Mouse (Mus musculus) heart, embryonic 14.5 days (tissue): ENCODE data around the gene Tspan5. TPM values are rescaled to one million over a fixed set of nuclear protein-coding genes. Genes with fewer than 3 reads are reported as not detected.

Experiments used
- ATAC-seq: fragments of 200-750 bp; cut with Nextera tagmentation; 2 replicates; pipeline ENCODE4 v1.8.0; 2017; ENCODE audit warnings: low read depth, moderate TSS enrichment; ENCODE audit not compliant: insufficient number of reproducible peaks, insufficient read depth, low FRiP score
- H3K27ac ChIP-seq, 2 experiments: fragments of 200-500 bp in 1 of 2; fragments of 300-500 bp in 1 of 2; sonication (generic) in 1 of 2; replicated peaks in 1 of 2; 2 replicates each; pipeline ENCODE4 v1.5.1; 2012 to 2014; ENCODE audit warnings: low read depth in 2 of 2, low read length in 2 of 2, control low read depth in 1 of 2, mild to moderate bottlenecking in 1 of 2, mixed read lengths in 1 of 2; ENCODE audit not compliant: control insufficient read depth in 1 of 2, insufficient read depth in 1 of 2
- H3K27me3 ChIP-seq: fragments of 300-500 bp; sonication (generic); 2 replicates; pipeline ENCODE4 v1.6.1; 2014; ENCODE audit warnings: mild to moderate bottlenecking, low read length, control low read depth; ENCODE audit not compliant: control insufficient read depth, insufficient read depth
- H3K36me3 ChIP-seq: fragments of 300-500 bp; sonication (generic); 2 replicates; pipeline ENCODE4 v1.6.1; 2014; ENCODE audit warnings: mild to moderate bottlenecking, control low read depth, low read length, mixed read lengths; ENCODE audit not compliant: control insufficient read depth, insufficient read depth
- H3K4me1 ChIP-seq, 2 experiments: fragments of 200-500 bp in 1 of 2; fragments of 300-500 bp in 1 of 2; sonication (generic) in 1 of 2; 2 replicates each; pipeline ENCODE4 v1.6.1; 2012 to 2014; ENCODE audit warnings: low read length in 2 of 2, control low read depth in 1 of 2, mixed read lengths in 1 of 2; ENCODE audit not compliant: control insufficient read depth in 2 of 2, insufficient read depth in 2 of 2
- H3K4me2 ChIP-seq: fragments of 300-500 bp; sonication (generic); 2 replicates; pipeline ENCODE4 v1.6.1; 2014; ENCODE audit warnings: mild to moderate bottlenecking, low read length
- H3K4me3 ChIP-seq, 2 experiments: fragments of 200-500 bp in 1 of 2; fragments of 300-500 bp in 1 of 2; sonication (generic) in 1 of 2; 2 replicates each; pipeline ENCODE4 v1.5.1; 2012 to 2014; ENCODE audit warnings: low read length in 2 of 2, mild to moderate bottlenecking in 2 of 2, control low read depth in 1 of 2, low read depth in 1 of 2, moderate library complexity in 1 of 2; ENCODE audit not compliant: control insufficient read depth in 1 of 2, insufficient read depth in 1 of 2
- H3K9ac ChIP-seq: fragments of 300-500 bp; sonication (generic); 2 replicates; pipeline ENCODE4 v1.6.1; 2014; ENCODE audit warnings: mild to moderate bottlenecking, low read length
- H3K9me3 ChIP-seq: fragments of 300-500 bp; sonication (generic); 2 replicates; pipeline ENCODE4 v1.6.1; 2016; ENCODE audit warnings: low read length, control low read depth; ENCODE audit not compliant: control insufficient read depth
- WGBS: fragments of 180-500 bp; shearing (Covaris S2); extraction: QIAGEN DNeasy Blood & Tissue Kit; methylation state at CpG from one replicate; pipeline ENCODE4 v1.1.7; 2014; 5-methylcytosine and 5-hydroxymethylcytosine counted together
- polyA plus RNA-seq: library from polyadenylated mRNA; unstranded; fragments of >200 nt; fragmentation: Nextera tagmentation; extraction: Ambion mirVana; gene quantifications from 2 replicates; pipeline ENCODE4 v1.2.1, GENCODE M21; 2014

Gene Tspan5
- polyA plus RNA-seq, 1 experiment from 2014 or later, result 17.4 TPM

DNA sequence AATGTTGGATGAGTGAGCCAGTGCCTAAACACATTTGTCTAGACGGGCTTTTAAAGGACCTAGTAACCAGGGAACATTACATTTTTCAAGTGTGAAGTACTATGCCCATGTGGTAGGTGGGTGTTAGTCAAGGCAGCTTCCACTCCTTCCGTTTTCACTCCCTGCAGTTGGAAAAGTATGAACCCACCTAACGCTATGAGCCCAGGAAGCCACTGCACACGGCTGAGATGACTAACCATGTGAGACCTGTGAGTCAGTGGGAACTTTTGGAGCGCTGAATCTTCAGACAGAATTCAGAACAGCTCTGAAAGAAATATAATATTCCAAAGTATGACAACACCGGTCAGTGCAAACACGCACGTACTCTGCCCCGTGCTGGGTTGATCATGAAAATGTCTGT is 207.1 kb downstream of the Tspan5 start:
- Histone ChIP-seq H3K27ac (no peak overlapping the region), H3K4me3 (no peak overlapping the region), H3K9ac (no peak overlapping the region), H3K36me3 (peaks cover 42% of the 10 kb centered on the region), H3K27me3 (no peaks in the 10 kb centered on the region), H3K9me3 (no peaks in the 10 kb centered on the region), H3K4me1 (peaks cover 6 to 7% of the 10 kb centered on the region in 2 experiments; a peak in 2 of 4 replicates), H3K4me2 (no peak overlapping the region)
- no peak for ATAC-seq
- WGBS, result 92% methylated on average over 9 of the region's 9 CpGs

DNA sequence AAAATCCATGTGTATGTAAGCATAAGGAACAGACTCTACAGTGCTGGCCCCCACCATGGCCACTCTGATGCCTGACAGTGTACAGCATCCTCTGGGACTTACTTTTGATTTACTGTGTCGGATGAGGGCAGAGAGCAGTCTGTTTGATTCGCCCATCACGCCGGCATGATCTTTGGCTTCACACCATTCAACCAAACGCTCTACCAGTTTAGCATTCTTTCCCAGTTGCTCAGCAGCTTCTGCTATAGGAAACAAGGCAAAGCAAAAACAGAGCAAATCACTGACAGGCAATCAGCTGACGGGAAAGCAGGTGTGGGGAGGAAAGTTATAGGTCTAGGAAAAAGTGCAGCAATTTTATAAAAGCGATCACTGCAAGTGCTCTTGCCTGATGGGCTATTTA is 213.2 kb downstream of the Tspan5 start:
- no peak for ATAC-seq
- no peak overlapping the region for H3K4me2 ChIP-seq
- no peaks in the 10 kb centered on the region for H3K27me3 ChIP-seq
- no peak overlapping the region for H3K4me3 ChIP-seq
- 91% methylated on average over 7 of the region's 7 CpGs for WGBS
- H3K36me3 ChIP-seq, result peaks cover 64% of the 10 kb centered on the region
- H3K9ac ChIP-seq, result no peak overlapping the region
- no peaks in the 10 kb centered on the region for H3K9me3 ChIP-seq
- no peak overlapping the region for H3K27ac ChIP-seq
- no peaks in the 10 kb centered on the region for H3K4me1 ChIP-seq

Other genes with a start within 250 kb of the Tspan5 start
- 230 and 246 TPM in 2 replicates for gene Eif4e, start 216.0 kb upstream of the Tspan5 start, polyA plus RNA-seq